Mouse (Mus musculus): ENCODE results near the gene Csmd2.

GRCm38 (mm10) chr4:128217991-128218595 lies 230.4 kb downstream of the Csmd2 start:
- TF ChIP-seq CTCF (IDR thresholded peaks at IDR 0.05; ENCODE audit: insufficient read depth, low read length) (no peak), POLR2A (IDR thresholded peaks at IDR 0.05; ENCODE audit: borderline replicate concordance, extremely low read depth, low read depth, low read length) (no peak)

Data from lung, adult 2 months (tissue).